Mouse (Mus musculus) frontal cortex, adult (tissue): ENCODE data around the gene Npat.

Experiments used
- ATAC-seq: cut with Nextera tagmentation; 2 replicates; pipeline ENCODE4 v1.9.2; 2017; ENCODE audit warnings: mild to moderate bottlenecking, moderate library complexity, mixed read lengths; ENCODE audit not compliant: low TSS enrichment

The Npat gene

GRCm38 (mm10) chr9:53536558-53537320 lies at the start of gene Npat, which contains the start of gene Atm:
Gene Npat (plus strand): TSS chr9:53537047.
Gene Atm (minus strand): TSS chr9:53536740.
- peak; percentile 99 for ATAC-seq

GRCm38 (mm10) chr9:53508053-53508452 lies 28.8 kb upstream of the Npat start:
- ATAC-seq, result no peak

GRCm38 (mm10) chr9:53514091-53514490 lies 22.8 kb upstream of the Npat start:
- ATAC-seq, result no peak

- ATAC-seq, result no peak
Measured at GRCm38 (mm10) chr9:53517373-53518009, 19.4 kb upstream of the Npat start.

GRCm38 (mm10) chr9:53535416-53536320 lies 1.2 kb upstream of the Npat start:
- ATAC-seq, result no peak

GRCm38 (mm10) chr9:53537336-53537965 lies 604 bp downstream of the Npat start:
- no peak for ATAC-seq

GRCm38 (mm10) chr9:53570662-53571061 lies 33.8 kb downstream of the Npat start:
- ATAC-seq, result peak; percentile 87

GRCm38 (mm10) chr9:53572516-53573307 lies 35.9 kb downstream of the Npat start:
- no peak for ATAC-seq

GRCm38 (mm10) chr9:53575721-53576120 lies 38.9 kb downstream of the Npat start:
- ATAC-seq, result no peak

- no peak for ATAC-seq
Measured at GRCm38 (mm10) chr9:53581870-53582269, 45.0 kb downstream of the Npat start.

- ATAC-seq, result no peak
Measured at GRCm38 (mm10) chr9:53594764-53595163, 57.9 kb downstream of the Npat start.

GRCm38 (mm10) chr9:53596971-53597600 lies 60.2 kb downstream of the Npat start:
- no peak for ATAC-seq

GRCm38 (mm10) chr9:53598631-53599030 lies 61.8 kb downstream of the Npat start:
- no peak for ATAC-seq

- ATAC-seq, result no peak
Measured at GRCm38 (mm10) chr9:53601541-53601940, 64.7 kb downstream of the Npat start.

- peak; percentile 78; the same call in 1 of the 2 replicates for ATAC-seq
Measured at GRCm38 (mm10) chr9:53603384-53603783, 66.5 kb downstream of the Npat start.

GRCm38 (mm10) chr9:53603849-53604248 lies 67.0 kb downstream of the Npat start:
- no peak for ATAC-seq

GRCm38 (mm10) chr9:53604954-53605353 lies 68.1 kb downstream of the Npat start:
- no peak for ATAC-seq

GRCm38 (mm10) chr9:53607192-53607591 lies 70.3 kb downstream of the Npat start:
- ATAC-seq, result no peak

GRCm38 (mm10) chr9:53607816-53608215 lies 71.0 kb downstream of the Npat start:
- no peak for ATAC-seq

GRCm38 (mm10) chr9:53609306-53609967 lies 72.6 kb downstream of the Npat start:
- ATAC-seq, result peak; percentile 41; the same call in 1 of the 2 replicates
